Mouse (Mus musculus) small intestine, adult 2 months (tissue): ENCODE results near the gene Btbd35f11.
"Not testable (repeated sequence)": the region's sequence is repeated elsewhere in the genome, so short reads cannot be mapped to it uniquely, and the experiment has no call there.

ENCODE experiments used
- CTCF ChIP-seq: fragments of 200-500 bp; IDR thresholded peaks from 2 replicates; pipeline ENCODE4 v1.5.1; 2012; ENCODE audit warnings: low read depth, mild to moderate bottlenecking, control low read depth, inconsistent platforms, low read length, moderate library complexity, mixed read lengths; ENCODE audit not compliant: insufficient replicate concordance, insufficient read length; ENCODE audit errors: extremely low read depth
- POLR2A ChIP-seq: fragments of 200-500 bp; IDR thresholded peaks from 2 replicates; pipeline ENCODE4 v1.6.1; 2012; ENCODE audit warnings: low read depth, mild to moderate bottlenecking, control low read depth, inconsistent platforms, low read length, moderate library complexity

GRCm38 (mm10) chrX:3409946-3410345, 33.5 kb downstream of the Btbd35f11 start:
- TF ChIP-seq POLR2A, CTCF: not testable (repeated sequence)
